In the genomic region with DNA sequence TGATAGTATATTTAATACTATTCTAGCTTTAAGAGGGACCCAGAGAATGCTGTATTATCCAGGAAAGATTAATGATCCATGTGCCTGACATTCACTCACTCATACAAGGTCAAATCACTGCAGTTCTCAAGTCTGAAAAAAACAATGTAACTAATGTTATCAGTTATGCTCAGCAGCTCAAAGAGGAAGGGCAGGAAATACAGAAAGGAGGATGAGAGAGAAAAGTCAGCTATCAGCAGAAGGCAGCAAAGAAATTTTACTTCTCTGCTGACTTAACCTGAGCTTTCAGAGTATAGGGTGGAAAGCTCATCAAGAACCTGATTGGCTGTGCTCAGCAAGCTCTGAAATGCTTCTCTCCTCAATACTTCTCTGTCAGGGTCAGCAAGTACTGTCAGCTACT, we compare ENCODE assay signal across 23 mouse cellular contexts. TPM values are rescaled to one million over a fixed set of nuclear protein-coding genes. Genes with fewer than 3 reads are reported as not detected.
A peak's percentile ranks its signal among the peaks of the same experiment; 100 is the strongest.
DNase-seq lines count a peak whose midpoint lies in the region; ATAC-seq and TF ChIP-seq lines count a peak whose summit lies in the region.
"Had no signal": no experiment of that assay in that cellular context is flagged by ENCODE, and none has a peak within 500 bp of the region (broad histone marks: within the 10 kb centered on the region; RNA-seq: fewer than 3 reads in every experiment).

No protein-coding gene starts in this region.

- TF ChIP-seq RAD21 in MEL (IDR thresholded peaks at IDR 0.05; ENCODE audit: low read depth, low read length) = no peak

- no peak overlapping the region for H3K4me3 ChIP-seq in heart, embryonic 16.5 days (ENCODE audit: low read length)
- H3K4me3 ChIP-seq in G1E (ENCODE audit: low read depth, low read length) = no peak overlapping the region
- H3K4me3 ChIP-seq in MEL (ENCODE audit: control insufficient read depth in 1 of 2, insufficient read depth in 1 of 2, low read depth in 2 of 2, low read length in 2 of 2) = no peak overlapping the region
- H3K4me3 ChIP-seq in hindbrain, embryonic 13.5 days = no peak overlapping the region
- H3K4me3 ChIP-seq: embryonic facial prominence, embryonic 10.5 days; embryonic facial prominence, embryonic 12.5 days; forebrain, embryonic 13.5 days; forebrain, embryonic 15.5 days had no signal

- H3K9ac ChIP-seq in heart, embryonic 16.5 days (ENCODE audit: low read length) = no peak overlapping the region
- H3K9ac ChIP-seq in MEL (ENCODE audit: control insufficient read depth, low read depth, low read length, poor library complexity, severe bottlenecking) = no peak overlapping the region
- no peak overlapping the region for H3K9ac ChIP-seq in hindbrain, embryonic 13.5 days
- H3K9ac ChIP-seq: embryonic facial prominence, embryonic 12.5 days; forebrain, embryonic 13.5 days; forebrain, embryonic 15.5 days; forebrain, postnatal 0 days had no signal

- TF ChIP-seq POLR2A in MEL (IDR thresholded peaks at IDR 0.05; ENCODE audit: control insufficient read depth in 1 of 2, insufficient read depth in 1 of 2, low read depth in 1 of 2, low read length in 2 of 2, poor library complexity in 1 of 2) = no peak

- TF ChIP-seq EP300 in MEL (IDR thresholded peaks at IDR 0.05; ENCODE audit: low read depth in 1 of 2, low read length in 2 of 2) = peak; percentile 67 to 71

- peak overlapping the region; percentile 2; the same call in 1 of the 2 replicates for H3K27ac ChIP-seq in heart, embryonic 16.5 days (ENCODE audit: low read length)
- no peak overlapping the region for H3K27ac ChIP-seq in MEL (ENCODE audit: control insufficient read depth, low read depth, low read length)
- no peak overlapping the region for H3K27ac ChIP-seq in hindbrain, embryonic 13.5 days
- H3K27ac ChIP-seq: embryonic facial prominence, embryonic 10.5 days; embryonic facial prominence, embryonic 12.5 days; forebrain, embryonic 13.5 days; forebrain, embryonic 15.5 days had no signal

- H3K79me2 ChIP-seq in MEL (ENCODE audit: control insufficient read depth, insufficient read depth, low read length, poor library complexity) = no peaks in the 10 kb centered on the region

- no peak for DNase-seq in heart, postnatal 10 days
- DNase-seq in G1E (ENCODE audit: low spot score) (no peak), MEL (ENCODE audit: low read depth, low spot score) (peak; percentile 54)
- DNase-seq in right cerebral cortex, adult 2 months (ENCODE audit: low spot score in 2 of 2) = no peak
- no peak for DNase-seq in kidney, adult 9 months
- DNase-seq: adrenal gland, adult 8-10 months; adrenal gland, postnatal 14 days; adrenal gland, postnatal 36 days; cerebellum, adult 11-12 months; cerebellum, adult 2 months; cerebellum, adult 9-10 months; cerebellum, postnatal 10 days; cerebellum, postnatal 25 days; forebrain, postnatal 0 days had no signal

- no peak overlapping the region for H3K4me2 ChIP-seq in heart, embryonic 16.5 days (ENCODE audit: low read depth, low read length)
- no peak overlapping the region for H3K4me2 ChIP-seq in hindbrain, embryonic 13.5 days
- H3K4me2 ChIP-seq: embryonic facial prominence, embryonic 12.5 days; forebrain, embryonic 13.5 days; forebrain, embryonic 15.5 days had no signal

- no peaks in the 10 kb centered on the region for H3K27me3 ChIP-seq in heart, embryonic 16.5 days (ENCODE audit: control insufficient read depth, insufficient read depth, low read length)
- no peaks in the 10 kb centered on the region for H3K27me3 ChIP-seq in G1E (ENCODE audit: insufficient read depth, low read length)
- H3K27me3 ChIP-seq in MEL (ENCODE audit: control insufficient read depth in 1 of 2, insufficient read depth in 2 of 2, low read length in 2 of 2) = no peaks in the 10 kb centered on the region
- 0 out of 2 replicates have a peak, but pooled peaks cover 4% of the 10 kb centered on the region for H3K27me3 ChIP-seq in hindbrain, embryonic 13.5 days
- H3K27me3 ChIP-seq: embryonic facial prominence, embryonic 12.5 days; forebrain, embryonic 15.5 days had no signal

- H3K36me3 ChIP-seq in heart, embryonic 16.5 days (ENCODE audit: control insufficient read depth, insufficient read depth) = no peaks in the 10 kb centered on the region
- H3K36me3 ChIP-seq in G1E (replicated peaks) (peaks cover 10% of the 10 kb centered on the region), MEL (ENCODE audit: control insufficient read depth in 1 of 2, insufficient read depth in 2 of 2, low read length in 2 of 2) (peaks cover 0 to 7% of the 10 kb centered on the region in 2 experiments; a peak in 2 of 4 replicates)
- no peaks in the 10 kb centered on the region for H3K36me3 ChIP-seq in hindbrain, embryonic 13.5 days
- H3K36me3 ChIP-seq: embryonic facial prominence, embryonic 10.5 days; embryonic facial prominence, embryonic 12.5 days; forebrain, embryonic 15.5 days had no signal

- intact Hi-C loops in heart, postnatal 10 days (cut with DNase I) = no loop called here

- ATAC-seq in heart, embryonic 16.5 days (replicated peaks; ENCODE audit: extremely low read depth, insufficient read depth, low FRiP score) = no peak
- ATAC-seq in G1E (ENCODE audit: extremely low read depth, insufficient number of reproducible peaks, low FRiP score, poor library complexity, severe bottlenecking) = peak; percentile 8; the same call in 1 of the 2 replicates
- ATAC-seq in megakaryocyte progenitor cell, adult 5-6 weeks (replicated peaks; ENCODE audit: poor library complexity) = peak; percentile 39
- no peak for ATAC-seq in hindbrain, embryonic 13.5 days (ENCODE audit: low FRiP score)
- ATAC-seq: activated CD4-positive, CD25-positive, alpha-beta regulatory T cell, adult 4 months; forebrain, embryonic 13.5 days; forebrain, embryonic 15.5 days; forebrain, postnatal 0 days; Patski had no signal

- H3K4me1 ChIP-seq in heart, embryonic 16.5 days (ENCODE audit: control insufficient read depth, insufficient read depth, low read length) = peaks cover 15% of the 10 kb centered on the region; the same call in 1 of the 2 replicates
- H3K4me1 ChIP-seq in G1E (ENCODE audit: insufficient read depth, low read depth, low read length) = no peaks in the 10 kb centered on the region; the same call in 1 of the 2 replicates
- 0 out of 4 replicates have a peak, but pooled peaks cover 0 to 3% of the 10 kb centered on the region in 2 experiments for H3K4me1 ChIP-seq in MEL (ENCODE audit: control insufficient read depth in 1 of 2, insufficient read depth in 2 of 2, low read length in 2 of 2)
- peaks cover 26% of the 10 kb centered on the region for H3K4me1 ChIP-seq in hindbrain, embryonic 13.5 days (replicated peaks)

- H3K9me3 ChIP-seq in heart, embryonic 16.5 days (replicated peaks; ENCODE audit: control insufficient read depth, low read length) = no peaks in the 10 kb centered on the region
- H3K9me3 ChIP-seq in G1E (replicated peaks) (no peaks in the 10 kb centered on the region), MEL (replicated peaks; ENCODE audit: insufficient read depth, low read length) (no peaks in the 10 kb centered on the region)
- no peaks in the 10 kb centered on the region for H3K9me3 ChIP-seq in hindbrain, embryonic 13.5 days
- H3K9me3 ChIP-seq: embryonic facial prominence, embryonic 10.5 days; embryonic facial prominence, embryonic 12.5 days; forebrain, embryonic 13.5 days; forebrain, embryonic 15.5 days had no signal

- TF ChIP-seq CTCF in G1E (IDR thresholded peaks at IDR 0.05; ENCODE audit: low read depth, low read length) (no peak), MEL (IDR thresholded peaks at IDR 0.05 in 2 of 3, conservative IDR thresholded peaks at IDR 0.05 in 1 of 3; ENCODE audit: control insufficient read depth in 1 of 3, insufficient read depth in 1 of 3, low read depth in 2 of 3, low read length in 3 of 3, poor library complexity in 1 of 3, severe bottlenecking in 1 of 3) (no peak)

TF ChIP-seq in MEL, 35 proteins besides CTCF, POLR2A, EP300 and RAD21 (continues in another document):
- no peak for TF ChIP-seq ELF1 (IDR thresholded peaks at IDR 0.05; ENCODE audit: low read depth, low read length)
- TF ChIP-seq ZNF384 (IDR thresholded peaks at IDR 0.05; ENCODE audit: low read depth, low read length) = peak; percentile 66; the same call in 1 of the 2 replicates
- no peak for TF ChIP-seq NELFE (IDR thresholded peaks at IDR 0.05; ENCODE audit: low read depth, low read length)
- TF ChIP-seq BHLHE40 (IDR thresholded peaks at IDR 0.05; ENCODE audit: borderline replicate concordance, low read depth, low read length) = no peak
- no peak for TF ChIP-seq ZKSCAN1 (IDR thresholded peaks at IDR 0.05; ENCODE audit: low read depth, low read length)
- TF ChIP-seq MEF2A (IDR thresholded peaks at IDR 0.05; ENCODE audit: extremely low read depth, insufficient replicate concordance, low read depth, low read length, poor library complexity, severe bottlenecking) = no peak
- TF ChIP-seq SIN3A (IDR thresholded peaks at IDR 0.05; ENCODE audit: low read length) = no peak
- no peak for TF ChIP-seq E2F4 (IDR thresholded peaks at IDR 0.05; ENCODE audit: borderline replicate concordance, low read depth, low read length)
- TF ChIP-seq TAL1 (IDR thresholded peaks at IDR 0.05; ENCODE audit: low read length) = peak; percentile 70
- 0 out of 2 replicates have a peak, but pooled peaks have one; percentile 37 for TF ChIP-seq ETS1 (IDR thresholded peaks at IDR 0.05; ENCODE audit: low read depth, low read length)
- TF ChIP-seq MAFK (IDR thresholded peaks at IDR 0.05; ENCODE audit: borderline replicate concordance, low read depth, low read length) = no peak
- no peak for TF ChIP-seq GABPA (IDR thresholded peaks at IDR 0.05; ENCODE audit: low read depth, low read length)
- TF ChIP-seq CHD2 (IDR thresholded peaks at IDR 0.05; ENCODE audit: low read length) = no peak
- no peak for TF ChIP-seq MYB (IDR thresholded peaks at IDR 0.05; ENCODE audit: low read depth, low read length)
- no peak for TF ChIP-seq CHD1 (IDR thresholded peaks at IDR 0.05; ENCODE audit: low read depth, low read length)
- TF ChIP-seq MAX (IDR thresholded peaks at IDR 0.05; ENCODE audit: low read length) = no peak
- TF ChIP-seq NRF1 (IDR thresholded peaks at IDR 0.05; ENCODE audit: insufficient read depth, low read depth, low read length, poor library complexity, severe bottlenecking) = no peak
- TF ChIP-seq POLR2AphosphoS5 (IDR thresholded peaks at IDR 0.05; ENCODE audit: borderline replicate concordance, low read depth, low read length) = no peak

RNA-seq across cellular contexts. Expression of a gene that starts 29.0 kb away (rescaled TPM):
- polyA plus RNA-seq in heart, embryonic 16.5 days (2015; fragmentation: Nextera tagmentation; extraction: Ambion mirVana) = 6.0 and 6.2 TPM in 2 replicates
- 10 to 100 TPM; 10.8 to 12.1 TPM for total RNA-seq in heart, postnatal 10 days (2021)
- 32.7 and 37.6 TPM in 2 replicates for total RNA-seq in G1E (2014; fragmentation: Nextera tagmentation)
- 14.2 and 15.4 TPM in 2 replicates for total RNA-seq in G1E (2017)
- 11.5 and 13.2 TPM in 2 replicates for polyA plus RNA-seq in G1E (2012)
- 6.0 and 8.1 TPM in 2 replicates for total RNA-seq in MEL (2012; rRNA removed)
- 10 to 100 TPM; 14.0 to 42.5 TPM for polyA plus RNA-seq in MEL (2012; ENCODE audit: insufficient read depth in 1 of 2, insufficient read length in 2 of 2, low read depth in 1 of 2, low replicate concordance in 2 of 2, missing spikeins in 1 of 2)
- 27.1 and 27.9 TPM in 2 replicates for total RNA-seq in megakaryocyte progenitor cell, adult 5-6 weeks (2015)
- 15.4 and 18.2 TPM in 2 replicates for total RNA-seq in megakaryocyte progenitor cell, adult 5-6 weeks (2017)
- polyA plus RNA-seq in hindbrain, embryonic 13.5 days (2015; fragmentation: Nextera tagmentation; extraction: Ambion mirVana) = 26.0 and 27.0 TPM in 2 replicates

Comparison
In these comparisons a context has a peak if more than half of its experiments do, and no peak if none do; other contexts are left out.
1. ATAC-seq: peak in G1E (single experiment) and megakaryocyte progenitor cell, adult 5-6 weeks (single experiment); none in heart, embryonic 16.5 days (single experiment) and hindbrain, embryonic 13.5 days (single experiment).